Comparison of ENCODE assay signal across 8 mouse cellular contexts in genomic region chr11:6599011-6599681, GRCm38 (mm10). TPM values are rescaled to one million over a fixed set of nuclear protein-coding genes. Genes with fewer than 3 reads are reported as not detected.
DNase-seq lines count a peak whose midpoint lies in the region; ATAC-seq lines count a peak whose summit lies in the region.
"Had no signal": no experiment of that assay in that cellular context is flagged by ENCODE, and none has a peak within 500 bp of the region (broad histone marks: within the 10 kb centered on the region; RNA-seq: fewer than 3 reads in every experiment).

No protein-coding gene starts in this region.

- peak; percentile 50 for DNase-seq in right cerebral cortex, postnatal 4 days
- no peak for DNase-seq in right cerebral cortex, postnatal 36 days (ENCODE audit: low spot score in 2 of 2)
- peak; percentile 68 for DNase-seq in liver
- peak; percentile 67 for DNase-seq in retina, embryonic 14.5 days (ENCODE audit: low spot score)
- DNase-seq in layer of hippocampus, postnatal 14 days (ENCODE audit: low spot score in 2 of 2), result no peak
- DNase-seq in adrenal gland, postnatal 4 days (ENCODE audit: low spot score in 2 of 2), result no peak

- 0 out of 2 replicates have a peak, but pooled peaks have one; percentile 26 for ATAC-seq in erythroid progenitor cell, adult 5-6 weeks (replicated peaks; ENCODE audit: low FRiP score, poor library complexity, severe bottlenecking)

RNA-seq across cellular contexts. Expression of gene Nacad, which starts 6.7 kb away (rescaled TPM):
- total RNA-seq in erythroid progenitor cell, adult 5-6 weeks (2015; ENCODE audit: low replicate concordance), result not detected in 2 replicates
- total RNA-seq in erythroid progenitor cell, adult 5-6 weeks (2017; ENCODE audit: low replicate concordance), result 0.98 and 2.7 TPM in 2 replicates
- 10 to 100 TPM; 58.1 to 61.9 TPM for total RNA-seq in layer of hippocampus, postnatal 14 days (2021)
- 10 to 100 TPM in 1 of 2 experiments, 1 to 10 TPM in 1; 4.7 to 12.6 TPM for total RNA-seq in adrenal gland, postnatal 4 days (2021)

RNA-seq across cellular contexts. Expression of gene Tbrg4, which starts 26.7 kb away (rescaled TPM):
- 10.1 and 21.8 TPM in 2 replicates for total RNA-seq in erythroid progenitor cell, adult 5-6 weeks (2015; ENCODE audit: low replicate concordance)
- 3.1 and 9.2 TPM in 2 replicates for total RNA-seq in erythroid progenitor cell, adult 5-6 weeks (2017; ENCODE audit: low replicate concordance)
- total RNA-seq in layer of hippocampus, postnatal 14 days (2021), result 10 to 100 TPM; 47.2 to 52.5 TPM
- 10 to 100 TPM; 70.9 to 81.6 TPM for total RNA-seq in adrenal gland, postnatal 4 days (2021)

RNA-seq across cellular contexts. Expression of gene Wap, which starts 39.3 kb away (rescaled TPM):
- total RNA-seq in erythroid progenitor cell, adult 5-6 weeks (2015; ENCODE audit: low replicate concordance), result not detected in 2 replicates
- total RNA-seq in erythroid progenitor cell, adult 5-6 weeks (2017; ENCODE audit: low replicate concordance), result not detected in 2 replicates
- not detected for total RNA-seq in layer of hippocampus, postnatal 14 days (2021)
- not detected for total RNA-seq in adrenal gland, postnatal 4 days (2021)
- total RNA-seq: neutrophil, adult 5-6 weeks had no signal

RNA-seq across cellular contexts. Expression of gene Ccm2, which starts 52.5 kb away (rescaled TPM):
- 18.7 and 30.6 TPM in 2 replicates for total RNA-seq in erythroid progenitor cell, adult 5-6 weeks (2015; ENCODE audit: low replicate concordance)
- total RNA-seq in erythroid progenitor cell, adult 5-6 weeks (2017; ENCODE audit: low replicate concordance), result 9.8 and 31.8 TPM in 2 replicates
- total RNA-seq in layer of hippocampus, postnatal 14 days (2021), result 10 to 100 TPM; 51.8 to 54.5 TPM
- 10 to 100 TPM; 40.1 to 40.9 TPM for total RNA-seq in adrenal gland, postnatal 4 days (2021)

RNA-seq across cellular contexts. Expression of gene Ramp3, which starts 59.2 kb away (rescaled TPM):
- 2.5 TPM in 1 of 2 replicates, not detected in the other for total RNA-seq in erythroid progenitor cell, adult 5-6 weeks (2015; ENCODE audit: low replicate concordance)
- not detected in 2 replicates for total RNA-seq in erythroid progenitor cell, adult 5-6 weeks (2017; ENCODE audit: low replicate concordance)
- total RNA-seq in layer of hippocampus, postnatal 14 days (2021), result 10 to 100 TPM in 1 of 2 experiments, 1 to 10 TPM in 1; 5.6 to 11.9 TPM
- 10 to 100 TPM; 14.3 to 14.8 TPM for total RNA-seq in adrenal gland, postnatal 4 days (2021)
- total RNA-seq: neutrophil, adult 5-6 weeks had no signal

Comparison
In these comparisons a context has a peak if more than half of its experiments do, and no peak if none do; other contexts are left out.
1. DNase-seq: peak in right cerebral cortex, postnatal 4 days (single experiment), liver (single experiment) and retina, embryonic 14.5 days (single experiment); none in right cerebral cortex, postnatal 36 days (0 of 2), layer of hippocampus, postnatal 14 days (0 of 2) and adrenal gland, postnatal 4 days (0 of 2).
2. RNA of gene Nacad, which starts 6.7 kb away (total RNA-seq): 58.1 to 61.9 TPM in layer of hippocampus, postnatal 14 days; 4.7 to 12.6 TPM in adrenal gland, postnatal 4 days and 0.98 to 2.7 TPM in erythroid progenitor cell, adult 5-6 weeks; every median in the first group is over 4 times any median in the second.